Mouse (Mus musculus) megakaryocyte, embryonic 14.5 days (primary cell): ENCODE measurements around the gene S100a13.

Experiments
- FLI1 ChIP-seq: IDR thresholded peaks from 2 replicates; pipeline ENCODE4 v1.6.1; 2012; ENCODE audit warnings: low read length, inconsistent platforms, mixed read lengths
- GATA1 ChIP-seq: IDR thresholded peaks from 3 replicates; pipeline ENCODE4 v1.6.1; 2012; ENCODE audit warnings: mixed read lengths, low read length, inconsistent platforms, borderline replicate concordance

DNA sequence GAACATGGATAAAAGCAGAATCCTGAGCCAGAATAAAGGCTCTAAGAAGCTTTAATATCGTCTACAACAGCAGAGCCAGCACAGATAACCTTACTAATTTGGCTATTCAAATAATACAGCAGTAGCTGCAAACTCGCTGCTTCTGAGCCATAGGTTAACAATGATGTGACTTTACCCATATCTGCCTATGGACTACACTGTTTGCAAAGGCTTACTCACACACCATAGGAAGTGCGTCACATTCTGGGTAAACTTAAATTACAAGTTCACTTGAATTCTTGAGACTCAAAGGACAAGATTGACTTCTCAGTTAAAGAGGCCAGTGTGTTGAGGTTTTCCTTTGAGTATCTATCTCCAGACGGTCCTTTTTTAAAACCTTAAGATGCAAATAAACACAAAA lies 10.8 kb upstream of the S100a13 start:
- TF ChIP-seq GATA1: no peak
- no peak for TF ChIP-seq FLI1
